Mouse (Mus musculus) brain, adult 10 weeks (tissue): ENCODE measurements around the gene Slc6a18. TPM values are rescaled to one million over a fixed set of nuclear protein-coding genes. Genes with fewer than 3 reads are reported as not detected.

Experiments used
- polyA plus RNA-seq: library from polyadenylated mRNA; stranded (reverse); fragments of 350-450 nt; fragmentation: Illumina TruSeq; extraction: RNeasy Lipid Tissue Mini Kit (QIAGEN cat#74804); gene quantifications from one replicate; pipeline ENCODE4 v1.2.3, GENCODE M21; 2015; ENCODE audit warnings: low read depth, low replicate concordance

Gene Slc6a18
- not detected for polyA plus RNA-seq

GRCm38 (mm10) chr13:73677853-73678252, at the start of gene Slc6a18:
Slc6a18 (minus strand) TSS chr13:73678023.

DNA sequence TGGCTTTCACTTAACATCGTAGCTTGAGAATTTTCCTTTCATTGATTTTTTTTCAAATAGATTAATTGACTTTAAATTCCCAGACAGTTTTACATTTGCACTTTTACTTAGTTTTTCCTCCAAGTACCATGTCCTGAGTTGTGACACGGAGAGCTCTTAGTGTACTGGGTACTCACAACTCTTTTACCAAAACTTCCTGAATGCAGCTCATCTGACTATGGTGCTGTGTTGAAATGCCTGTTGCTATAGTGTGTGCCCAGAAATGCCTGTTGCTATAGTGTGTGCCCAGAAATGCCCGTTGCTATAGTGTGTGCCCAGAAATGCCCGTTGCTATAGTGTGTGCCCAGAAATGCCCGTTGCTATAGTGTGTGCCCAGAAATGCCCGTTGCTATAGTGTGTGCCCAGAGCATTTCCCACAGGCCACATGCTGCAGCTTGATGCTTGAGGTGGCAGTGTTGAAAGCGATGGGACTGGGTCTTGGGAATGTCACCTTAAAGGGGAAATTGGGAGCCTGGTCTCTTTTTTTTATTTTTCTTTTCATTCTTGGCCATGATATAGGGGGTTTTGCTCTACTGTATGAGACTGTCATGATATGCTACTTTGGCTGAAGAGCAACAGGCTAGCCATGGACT, 27.0 kb upstream of the Slc6a18 start, which contains the start of gene Slc6a19:
TSS of gene Slc6a19 (minus strand) at position 172 of the 632 bp plus-strand sequence.

DNA sequence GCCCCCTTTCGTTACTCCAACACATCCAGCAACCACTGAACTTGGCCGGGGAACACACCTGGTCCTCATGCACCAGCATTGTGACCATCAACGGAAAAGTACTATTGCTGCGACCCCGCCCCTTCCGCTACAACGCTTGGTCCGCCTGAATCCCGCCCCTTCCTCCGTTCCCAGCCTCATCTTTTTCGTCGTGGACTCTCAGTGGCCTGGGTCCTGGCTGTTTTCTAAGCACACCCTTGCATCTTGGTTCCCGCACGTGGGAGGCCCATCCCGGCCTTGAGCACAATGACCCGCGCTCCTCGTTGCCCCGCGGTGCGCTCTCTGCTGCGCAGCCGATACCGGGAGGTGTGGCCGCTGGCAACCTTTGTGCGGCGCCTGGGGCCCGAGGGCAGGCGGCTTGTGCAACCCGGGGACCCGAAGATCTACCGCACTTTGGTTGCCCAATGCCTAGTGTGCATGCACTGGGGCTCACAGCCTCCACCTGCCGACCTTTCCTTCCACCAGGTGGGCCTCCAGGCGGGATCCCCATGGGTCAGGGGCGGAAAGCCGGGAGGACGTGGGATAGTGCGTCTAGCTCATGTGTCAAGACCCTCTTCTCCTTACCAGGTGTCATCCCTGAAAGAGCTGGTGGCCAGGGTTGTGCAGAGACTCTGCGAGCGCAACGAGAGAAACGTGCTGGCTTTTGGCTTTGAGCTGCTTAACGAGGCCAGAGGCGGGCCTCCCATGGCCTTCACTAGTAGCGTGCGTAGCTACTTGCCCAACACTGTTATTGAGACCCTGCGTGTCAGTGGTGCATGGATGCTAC, 50.9 kb downstream of the Slc6a18 start, which contains the start of gene Tert:
TSS of gene Tert (plus strand) at position 167 of the 805 bp plus-strand sequence.

Other genes with a start within 250 kb of the Slc6a18 start
- 28.2 TPM for gene Lpcat1, start 210.8 kb downstream of the Slc6a18 start, polyA plus RNA-seq
- gene Slc6a3, start 141.3 kb downstream of the Slc6a18 start, polyA plus RNA-seq = 7.3 TPM
- 122 TPM for gene Clptm1l, start 74.0 kb downstream of the Slc6a18 start, polyA plus RNA-seq
- 1.6 TPM for gene Tert, start 51.1 kb downstream of the Slc6a18 start, polyA plus RNA-seq
- gene Slc6a19, start 26.8 kb upstream of the Slc6a18 start, polyA plus RNA-seq = 0.45 TPM
- 2.1 TPM for gene Slc12a7, start 55.1 kb upstream of the Slc6a18 start, polyA plus RNA-seq
- gene Nkd2, start 169.6 kb upstream of the Slc6a18 start, polyA plus RNA-seq = 2.8 TPM